Mouse (Mus musculus): ENCODE measurements at regions not wholly inside any gene's neighbourhood (a gene's known extent, or its start where the extent isn't known, plus 50 kb on each side); places are given as distances from the start of the nearest gene placed in this dataset.
A peak's percentile ranks its signal among the peaks of the same experiment; 100 is the strongest.

GRCm38 (mm10) chr14:104027077-104027899 lies 183.1 kb upstream of the Ednrb start:
- peak; percentile 45 to 68 for DNase-seq (ENCODE audit: low spot score in 2 of 2)

DNA sequence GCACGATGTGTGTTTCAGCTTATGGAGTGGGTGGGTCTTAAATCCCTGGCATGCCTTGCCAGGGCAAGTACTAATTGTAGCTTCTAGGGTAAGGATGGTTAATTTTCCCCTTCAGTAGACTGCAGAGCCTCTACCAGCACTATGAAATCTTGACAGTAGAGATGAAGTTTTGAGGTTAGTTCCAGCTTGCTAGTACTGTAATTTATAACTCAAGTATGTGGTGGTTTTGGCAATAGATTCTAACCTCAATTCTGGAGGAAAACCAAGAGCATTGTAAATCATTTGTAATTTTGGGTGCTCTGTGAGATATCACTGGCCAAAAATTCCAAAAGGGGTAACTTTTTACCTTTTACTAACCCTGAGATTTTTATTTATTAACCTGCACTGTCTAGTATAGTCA lies 164.3 kb upstream of the Ednrb start:
- DNase-seq (ENCODE audit: low spot score in 2 of 2), result no peak

DNA sequence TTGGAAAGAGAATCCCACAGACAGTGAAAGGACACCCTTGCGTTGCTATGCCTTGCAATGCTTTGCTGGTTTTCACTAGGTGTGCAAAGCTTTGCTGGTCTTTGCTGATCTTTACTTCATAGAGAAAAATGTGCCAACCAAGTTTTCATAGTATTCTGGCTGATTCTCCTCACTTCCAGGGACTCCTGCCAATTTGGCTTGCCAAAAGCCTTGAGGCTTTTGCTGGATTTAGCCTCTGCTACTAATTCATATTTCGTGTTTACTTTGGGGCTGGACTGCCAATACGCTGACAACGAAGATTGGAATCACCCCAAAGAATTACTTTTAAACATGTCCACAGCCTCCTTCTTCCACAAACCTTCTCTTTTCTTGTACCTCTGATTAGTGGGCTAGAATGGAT lies 162.2 kb upstream of the Ednrb start:
- no peak for DNase-seq (ENCODE audit: low spot score in 2 of 2)

DNA sequence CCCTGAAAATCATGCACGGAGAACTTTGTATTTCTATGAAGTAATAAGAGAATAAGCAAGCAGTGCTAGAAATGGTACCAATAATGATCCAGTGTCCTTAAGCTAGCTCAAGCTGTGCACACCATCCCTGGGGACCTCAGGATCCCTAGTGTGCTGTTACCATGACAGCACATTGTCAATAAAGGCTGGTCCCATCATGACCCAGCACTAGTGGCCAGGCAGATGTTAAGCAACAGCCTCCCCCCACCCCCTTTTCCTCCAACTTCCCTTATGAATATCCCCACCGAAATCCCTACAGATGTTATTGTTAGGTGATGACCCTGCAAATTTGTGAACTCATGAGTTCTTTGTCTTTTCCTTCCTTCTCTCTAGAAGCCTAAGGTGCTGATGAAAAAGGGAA lies 160.9 kb upstream of the Ednrb start:
- DNase-seq (ENCODE audit: low spot score in 2 of 2), result no peak

DNA sequence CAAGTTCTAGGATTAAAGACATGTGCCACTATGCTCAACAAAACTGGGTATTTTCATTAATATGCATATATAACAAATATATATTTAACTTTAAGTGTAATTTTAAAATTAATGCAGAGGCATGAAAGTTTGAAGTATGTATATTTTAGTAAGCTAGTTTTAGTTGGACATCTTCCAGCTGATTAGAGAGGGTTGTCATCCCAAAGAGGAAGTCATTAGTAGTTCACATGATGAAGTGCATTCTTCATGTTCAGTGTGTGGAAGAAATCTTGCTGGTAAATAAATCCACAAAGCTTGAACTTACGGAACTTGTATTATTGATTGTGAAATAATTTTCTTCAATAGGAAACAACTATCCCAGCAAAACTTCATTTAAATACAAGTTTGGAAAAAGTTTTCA lies 158.2 kb upstream of the Ednrb start:
- no peak for DNase-seq (ENCODE audit: low spot score in 2 of 2)

DNA sequence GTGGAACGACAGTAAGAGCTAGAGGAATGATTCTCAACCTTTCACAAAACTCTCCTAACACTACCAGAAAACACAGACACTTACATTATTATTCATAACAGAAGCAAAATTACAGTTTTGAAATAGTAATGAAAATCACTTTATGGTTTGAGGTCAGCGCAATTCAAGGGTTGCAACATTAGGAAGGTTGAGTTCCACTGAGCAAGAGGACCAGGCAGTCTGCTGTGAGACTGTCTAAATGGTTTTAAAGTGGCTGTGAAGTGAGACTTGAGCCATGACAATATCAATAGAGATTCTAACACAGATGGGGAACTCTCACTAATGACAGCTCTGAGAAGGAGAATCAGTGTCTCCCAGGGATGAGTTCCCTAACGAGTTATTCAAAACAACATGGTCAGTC lies 146.2 kb upstream of the Ednrb start:
- no peak for DNase-seq (ENCODE audit: low spot score in 2 of 2)

DNA sequence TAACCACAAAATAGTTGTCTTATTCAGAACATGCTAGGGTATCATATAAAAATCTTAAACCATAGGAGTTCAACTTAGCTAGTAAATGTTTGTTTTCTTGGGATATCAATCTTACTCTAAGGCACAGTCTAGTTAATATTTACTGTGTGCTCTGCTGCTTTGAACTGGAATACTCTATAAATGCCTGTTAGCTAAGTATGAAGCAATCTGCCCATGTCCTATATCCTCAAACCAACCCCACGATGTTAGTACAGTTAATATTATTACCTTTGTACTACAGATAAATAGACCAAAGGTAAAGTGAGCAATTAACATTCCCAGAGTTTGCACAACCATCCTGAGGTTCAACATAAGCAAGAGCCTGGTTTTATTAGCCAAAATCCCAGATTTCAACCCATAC lies 145.7 kb upstream of the Ednrb start:
- DNase-seq (ENCODE audit: low spot score in 2 of 2), result no peak

- DNase-seq (ENCODE audit: low spot score in 2 of 2), result no peak
Measured at GRCm38 (mm10) chr14:103987266-103987665, 143.1 kb upstream of the Ednrb start.

GRCm38 (mm10) chr14:103984349-103984748 lies 140.1 kb upstream of the Ednrb start:
- no peak for DNase-seq (ENCODE audit: low spot score in 2 of 2)

GRCm38 (mm10) chr14:103978808-103979207 lies 134.6 kb upstream of the Ednrb start:
- DNase-seq (ENCODE audit: low spot score in 2 of 2), result no peak

GRCm38 (mm10) chr14:103977769-103978168 lies 133.6 kb upstream of the Ednrb start:
- DNase-seq (ENCODE audit: low spot score in 2 of 2), result no peak

GRCm38 (mm10) chr14:103973955-103974354 lies 129.8 kb upstream of the Ednrb start:
- no peak for DNase-seq (ENCODE audit: low spot score in 2 of 2)

DNA sequence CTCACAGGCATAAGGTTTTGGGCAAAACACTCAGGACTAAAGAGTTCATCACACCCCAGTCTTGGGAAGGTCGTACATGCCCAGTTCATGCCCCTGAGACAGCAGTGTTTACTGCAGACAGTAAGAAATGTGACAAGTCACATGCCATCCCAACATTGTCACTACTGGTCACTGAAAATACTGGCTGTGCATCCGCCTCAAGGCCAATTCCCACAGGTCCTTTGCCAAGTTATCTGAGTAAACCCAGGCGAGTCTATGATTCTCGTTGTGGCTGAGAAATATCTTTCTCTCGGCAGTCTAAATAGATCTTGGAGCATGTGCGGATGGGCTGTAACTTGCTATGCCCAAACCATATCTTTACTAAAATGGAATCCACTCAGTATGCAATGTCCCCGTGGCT lies 128.9 kb upstream of the Ednrb start:
- no peak for DNase-seq (ENCODE audit: low spot score in 2 of 2)

- DNase-seq (ENCODE audit: low spot score in 2 of 2), result no peak
Measured at GRCm38 (mm10) chr14:103969305-103969704, 125.1 kb upstream of the Ednrb start.

DNA sequence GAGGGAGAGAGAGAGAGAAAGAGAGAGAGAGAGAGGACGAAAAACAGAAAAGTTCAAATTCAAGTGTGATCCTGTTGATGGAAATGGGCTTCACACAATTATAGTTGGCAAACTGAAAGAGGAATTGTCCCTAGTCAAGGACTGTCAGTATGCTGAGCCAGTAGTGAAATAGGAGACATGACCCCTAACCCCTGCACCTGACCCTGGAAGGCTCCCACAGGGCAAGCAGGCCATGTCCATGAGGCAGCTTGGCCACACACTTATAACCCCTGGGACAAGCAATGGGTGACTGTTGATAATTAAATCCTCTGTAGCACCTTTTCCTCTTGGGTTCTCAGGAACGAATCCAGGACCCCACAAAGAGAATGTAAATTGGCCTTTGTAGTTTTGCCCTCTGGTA lies 122.1 kb upstream of the Ednrb start:
- DNase-seq (ENCODE audit: low spot score in 2 of 2), result no peak

- no peak for DNase-seq (ENCODE audit: low spot score in 2 of 2)
Measured at GRCm38 (mm10) chr14:103962303-103962881, 118.2 kb upstream of the Ednrb start.

- no peak for DNase-seq (ENCODE audit: low spot score in 2 of 2)
Measured at GRCm38 (mm10) chr14:103951899-103952298, 107.7 kb upstream of the Ednrb start.

GRCm38 (mm10) chr14:103949950-103950349 lies 105.7 kb upstream of the Ednrb start:
- no peak for DNase-seq (ENCODE audit: low spot score in 2 of 2)

GRCm38 (mm10) chr14:103948026-103948777 lies 104.0 kb upstream of the Ednrb start:
- peak in 1 of 2 experiments; percentile 1 for DNase-seq (ENCODE audit: low spot score in 2 of 2)

DNA sequence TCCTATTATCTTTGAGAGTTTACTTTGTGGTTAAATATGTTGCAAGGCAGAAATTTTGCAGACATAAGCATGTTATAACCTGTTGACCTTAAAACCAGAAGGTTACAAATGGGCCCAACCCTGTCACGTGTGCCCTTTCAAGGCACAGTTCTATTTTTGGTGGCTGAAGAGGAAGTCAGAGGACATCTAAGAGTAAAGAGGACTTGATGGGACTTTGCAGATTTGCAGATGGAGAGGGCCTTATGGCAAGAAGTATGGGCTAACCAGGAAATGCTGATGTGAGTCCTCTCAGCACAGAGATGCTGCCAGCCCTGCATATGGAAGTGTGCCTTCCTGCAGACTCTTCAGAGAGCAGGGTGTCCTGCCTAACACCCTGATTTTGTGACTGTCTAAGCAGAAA lies 101.6 kb upstream of the Ednrb start:
- DNase-seq (ENCODE audit: low spot score in 2 of 2), result no peak

DNA sequence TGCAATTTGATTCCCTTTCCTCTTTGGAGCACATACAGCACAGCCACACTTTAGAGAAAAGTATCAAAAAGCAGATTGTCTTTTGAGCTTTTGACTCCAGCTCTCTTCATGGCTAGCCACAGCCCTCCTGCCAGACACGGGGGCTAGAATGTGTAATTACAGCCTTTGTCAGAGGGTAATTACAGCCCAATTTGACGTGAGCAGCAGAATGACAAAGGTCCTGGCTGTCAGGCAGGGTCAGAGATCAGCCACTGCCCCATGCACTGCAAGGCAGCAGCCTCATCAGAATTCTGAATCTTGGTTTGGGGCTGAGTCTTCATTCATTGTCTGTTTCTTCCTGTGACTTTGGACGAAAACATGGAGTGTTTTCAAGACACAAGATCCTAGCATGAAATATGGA lies 95.7 kb upstream of the Ednrb start:
- DNase-seq (ENCODE audit: low spot score in 2 of 2), result no peak

DNA sequence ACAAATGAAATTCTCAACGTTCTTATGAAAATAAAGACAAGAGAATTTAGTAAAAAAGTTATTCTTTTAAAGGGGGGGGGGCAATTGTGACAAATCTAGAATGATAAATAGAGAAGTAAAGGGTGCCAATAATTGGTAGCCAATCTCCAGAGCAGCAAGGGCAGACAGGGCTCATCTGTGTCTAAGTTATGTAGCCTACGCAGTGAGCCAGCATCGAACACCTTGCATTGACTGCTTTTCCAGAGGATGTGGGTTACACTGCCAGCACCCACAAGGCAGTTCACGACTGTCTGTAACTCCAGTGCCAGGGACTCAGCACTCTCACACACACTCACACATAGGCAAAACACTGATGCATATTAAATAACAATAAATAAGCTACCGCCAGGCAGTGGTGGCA lies 94.7 kb upstream of the Ednrb start:
- no peak for DNase-seq (ENCODE audit: low spot score in 2 of 2)
